Mouse (Mus musculus): Measurements from ENCODE around the gene Cul5. TPM values are rescaled to one million over a fixed set of nuclear protein-coding genes. Genes with fewer than 3 reads are reported as not detected.

The Cul5 gene
- polyA plus RNA-seq, 1 experiment, result 12.2 TPM

DNA sequence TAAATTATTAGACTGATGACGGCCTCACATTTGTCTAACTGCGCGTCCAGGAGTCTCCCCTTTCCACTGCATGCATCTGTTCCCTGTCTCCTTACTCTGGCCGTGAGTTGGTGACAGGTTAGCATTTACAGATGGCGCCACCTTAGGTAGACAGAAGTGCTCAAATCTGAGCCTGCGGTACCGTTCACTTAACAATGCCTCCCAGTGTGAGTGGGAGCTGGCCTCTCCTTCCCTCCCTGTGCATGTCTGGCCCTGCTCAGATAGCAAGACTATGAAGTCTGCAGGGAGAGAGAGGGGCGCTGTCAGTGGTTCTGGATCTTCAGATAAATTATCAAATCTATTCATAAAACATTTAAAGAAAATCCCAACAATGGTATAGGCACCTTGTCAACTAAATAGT lies 54.6 kb downstream of the Cul5 start:
- no peak for TF ChIP-seq GATA1 (IDR thresholded peaks at IDR 0.05; ENCODE audit: low read length)

DNA sequence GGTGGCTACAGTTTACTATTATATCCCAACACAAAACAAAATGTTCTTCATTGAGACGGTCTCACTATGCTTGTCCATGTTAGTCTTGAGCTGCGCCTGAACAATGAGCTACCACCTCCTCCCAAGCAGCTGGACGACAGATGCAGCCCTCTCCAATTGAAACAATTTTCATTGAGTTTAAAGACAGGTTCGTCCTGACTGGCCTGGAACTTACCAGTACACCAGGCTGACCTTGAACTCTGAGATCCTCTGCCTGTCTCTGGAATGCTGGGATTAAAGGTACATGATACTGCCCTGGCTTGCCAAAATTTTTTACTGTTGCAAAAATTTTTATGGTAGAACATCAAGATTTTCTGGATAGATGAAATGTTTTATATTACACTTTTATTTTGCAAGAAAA lies 55.5 kb downstream of the Cul5 start:
- TF ChIP-seq GATA1 (IDR thresholded peaks at IDR 0.05; ENCODE audit: low read length), result no peak

DNA sequence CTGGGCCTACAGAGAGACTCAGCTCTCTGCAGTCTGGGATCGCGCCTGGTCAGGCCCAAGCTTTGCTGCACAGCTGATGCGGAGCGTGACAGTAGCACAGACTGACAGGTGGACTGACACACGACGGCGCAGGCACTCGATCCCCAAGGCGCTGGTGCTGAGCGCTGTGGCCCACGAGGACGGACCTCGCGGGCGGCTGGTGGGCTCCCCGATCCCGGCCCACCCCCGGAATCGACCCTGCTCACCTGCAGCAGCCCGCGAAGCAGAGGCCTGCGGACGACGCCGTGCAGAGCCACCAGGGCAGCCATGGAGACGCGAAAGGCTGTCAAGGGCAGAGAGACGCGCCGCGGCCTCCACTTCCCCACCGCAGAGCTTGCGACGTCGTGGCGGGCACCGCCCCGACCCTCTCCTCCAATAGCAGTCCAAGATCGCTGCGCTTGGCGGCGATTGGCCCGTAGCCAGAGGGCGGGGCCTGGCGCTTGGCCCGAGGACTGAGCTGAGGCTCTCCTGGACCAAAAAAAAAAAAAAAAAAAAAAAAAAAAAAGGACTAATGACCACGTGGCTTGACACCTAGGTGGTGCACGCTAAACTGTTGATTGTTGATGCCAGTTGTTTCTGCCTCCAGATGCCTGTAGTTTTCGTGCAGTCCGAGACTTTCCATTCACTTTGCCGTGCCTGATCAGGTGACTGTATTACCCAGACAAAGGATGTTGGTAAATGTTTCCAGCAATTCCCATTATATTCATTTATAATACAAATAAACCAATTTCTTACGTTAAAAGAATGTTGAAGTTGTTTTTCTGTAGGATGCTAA lies 59.6 kb downstream of the Cul5 start, which contains the start of gene Acat1:
Gene Acat1, minus strand, starts transcription at position 415 of the 814 bp plus-strand sequence.
- no peak for TF ChIP-seq GATA1 (IDR thresholded peaks at IDR 0.05; ENCODE audit: low read length)

DNA sequence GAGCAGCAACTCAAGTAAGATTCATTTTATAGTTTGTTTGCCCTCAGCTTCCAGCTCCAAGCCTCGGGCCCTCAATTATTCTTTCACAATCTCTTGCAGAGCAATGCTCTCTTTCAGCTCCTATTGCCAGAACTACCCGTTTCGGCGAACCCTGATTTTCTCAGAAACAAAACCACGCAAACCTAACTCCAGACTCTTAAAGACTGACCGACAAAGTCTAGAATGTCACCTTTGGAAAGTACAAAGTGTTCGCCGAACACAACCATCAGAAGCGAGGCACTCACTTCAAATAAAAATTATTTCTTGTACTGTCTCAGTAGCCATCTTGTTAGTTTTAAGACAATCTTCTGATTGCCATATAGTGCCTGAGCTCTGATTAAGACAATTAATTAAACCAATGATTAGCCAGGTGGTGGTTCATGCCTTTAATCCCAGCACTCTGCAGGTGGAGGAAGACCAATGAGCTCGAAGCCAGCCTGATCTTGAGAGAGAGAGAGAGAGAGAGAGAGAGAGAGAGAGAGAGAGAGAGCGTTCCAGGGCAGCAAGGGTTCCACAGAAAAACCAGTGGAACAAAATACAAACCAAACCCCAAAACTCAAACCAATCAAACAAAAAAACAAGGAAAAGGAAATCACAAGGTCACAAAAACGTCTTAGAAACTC lies 60.4 kb downstream of the Cul5 start:
- no peak for TF ChIP-seq GATA1 (IDR thresholded peaks at IDR 0.05; ENCODE audit: low read length)

DNA sequence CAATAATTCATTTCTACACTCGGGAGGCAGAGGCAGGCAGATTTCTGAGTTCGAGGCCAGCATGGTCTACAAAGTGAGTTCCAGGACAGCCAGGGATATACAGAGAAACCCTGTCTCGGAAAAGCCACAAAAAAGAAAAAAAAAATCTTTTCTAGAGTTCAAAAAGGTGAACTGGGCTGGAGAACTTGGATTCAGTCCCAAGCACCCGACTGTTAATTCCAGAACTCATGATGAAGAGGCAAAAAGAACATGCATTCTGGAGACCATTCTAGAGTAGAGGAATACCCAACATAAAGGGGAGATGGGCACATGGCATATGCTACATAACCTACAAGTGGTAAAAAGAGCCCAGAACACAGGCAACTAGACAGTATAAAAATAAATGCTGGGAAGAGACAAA lies 62.0 kb downstream of the Cul5 start:
- TF ChIP-seq GATA1 (IDR thresholded peaks at IDR 0.05; ENCODE audit: low read length), result no peak

DNA sequence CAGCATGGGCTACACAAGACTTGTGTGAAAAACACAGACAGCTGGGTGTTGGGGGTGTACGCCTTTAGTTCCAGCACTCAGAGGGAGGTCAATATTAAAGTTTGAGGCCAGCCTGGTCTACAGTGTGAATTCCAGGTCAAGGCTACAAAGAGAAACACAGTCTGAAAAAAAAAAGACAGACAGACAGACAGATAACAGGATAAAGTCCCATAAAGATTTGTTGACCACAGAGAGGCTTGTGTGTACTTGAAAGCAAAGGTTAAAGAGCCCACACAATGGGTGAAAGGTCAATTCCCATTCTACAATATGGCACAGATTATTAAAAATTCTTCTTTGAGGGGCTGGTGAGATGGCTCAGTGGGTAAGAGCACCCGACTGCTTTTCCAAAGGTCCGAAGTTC lies 62.6 kb downstream of the Cul5 start:
- TF ChIP-seq GATA1 (IDR thresholded peaks at IDR 0.05; ENCODE audit: low read length), result no peak

DNA sequence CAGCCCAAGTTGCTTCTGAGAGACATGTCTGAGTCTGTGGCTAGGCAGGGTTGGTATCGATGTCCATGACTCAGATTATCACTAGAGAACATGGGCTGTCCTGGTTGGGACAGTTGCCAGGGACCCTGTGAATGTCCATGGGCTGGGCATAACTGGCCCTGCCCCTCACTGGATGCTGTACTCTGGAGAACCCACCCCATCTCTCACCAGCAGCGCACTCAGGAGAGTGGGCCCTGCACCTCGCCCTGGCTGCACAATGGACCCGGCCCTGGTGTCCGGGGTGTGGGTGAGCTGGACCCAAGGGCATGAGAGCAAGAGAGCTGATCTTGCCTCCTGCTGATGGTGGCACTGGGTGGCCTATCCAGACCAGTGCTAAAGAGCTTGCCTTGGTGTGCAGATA lies 64.9 kb downstream of the Cul5 start:
- TF ChIP-seq GATA1 (IDR thresholded peaks at IDR 0.05; ENCODE audit: low read length), result no peak

DNA sequence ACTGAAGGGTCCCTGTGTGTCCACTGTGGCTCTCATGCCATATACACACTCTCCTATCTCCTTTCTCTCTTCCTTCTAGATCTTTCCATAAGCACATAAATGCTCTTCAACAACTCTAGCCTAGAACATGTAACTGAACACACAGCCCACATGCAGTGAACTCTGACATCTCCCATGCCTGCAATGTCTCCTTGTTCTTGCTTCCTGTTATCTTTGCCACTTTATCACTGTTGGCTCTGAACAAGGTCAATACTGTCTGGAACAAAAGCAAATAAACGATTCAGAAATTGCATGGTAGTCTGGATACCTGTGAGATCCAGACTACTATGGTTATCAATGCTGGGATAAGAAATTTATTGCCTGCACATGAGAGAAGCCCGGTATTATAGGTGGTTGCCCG lies 66.0 kb downstream of the Cul5 start:
- TF ChIP-seq GATA1 (IDR thresholded peaks at IDR 0.05; ENCODE audit: low read length), result no peak

DNA sequence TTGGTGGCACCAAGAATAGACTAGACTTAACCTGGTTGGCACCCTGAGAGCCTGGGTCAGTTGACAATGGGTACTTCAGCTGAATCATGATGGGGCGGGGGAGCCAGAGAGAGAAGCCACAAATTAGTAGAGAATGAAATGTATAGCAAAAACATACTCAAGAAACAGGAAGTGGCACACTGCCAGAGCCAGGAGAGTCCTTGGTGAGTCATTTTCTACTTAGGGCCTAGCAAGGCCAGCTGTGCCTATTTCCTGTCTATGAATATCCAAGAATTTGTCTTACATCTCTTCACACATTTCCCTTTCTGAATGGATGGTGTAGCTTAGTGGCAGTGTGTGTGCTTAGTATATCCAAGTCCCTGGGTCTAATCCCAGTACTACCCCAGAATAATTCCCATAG lies 66.4 kb downstream of the Cul5 start:
- TF ChIP-seq GATA1 (IDR thresholded peaks at IDR 0.05; ENCODE audit: low read length), result no peak

DNA sequence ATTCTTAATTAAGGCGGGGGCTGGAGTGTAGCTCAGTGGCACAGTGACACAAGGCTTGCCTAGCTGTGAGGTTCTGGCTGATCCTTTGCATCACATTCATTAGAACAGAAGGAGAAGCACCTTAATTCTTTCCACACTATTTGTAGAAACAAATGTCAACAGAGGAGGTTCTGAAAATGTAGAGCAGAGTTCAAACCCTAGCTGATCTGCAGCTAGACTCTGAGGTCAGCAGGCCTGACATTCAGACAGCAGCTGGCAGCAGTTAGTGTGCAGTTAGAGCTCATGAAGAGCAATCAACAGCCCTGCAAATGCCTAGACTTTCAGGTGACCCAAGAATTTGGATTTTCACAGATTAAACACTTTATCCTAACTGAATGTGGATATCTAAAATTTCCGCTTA lies 68.3 kb downstream of the Cul5 start:
- no peak for TF ChIP-seq GATA1 (IDR thresholded peaks at IDR 0.05; ENCODE audit: low read length)

DNA sequence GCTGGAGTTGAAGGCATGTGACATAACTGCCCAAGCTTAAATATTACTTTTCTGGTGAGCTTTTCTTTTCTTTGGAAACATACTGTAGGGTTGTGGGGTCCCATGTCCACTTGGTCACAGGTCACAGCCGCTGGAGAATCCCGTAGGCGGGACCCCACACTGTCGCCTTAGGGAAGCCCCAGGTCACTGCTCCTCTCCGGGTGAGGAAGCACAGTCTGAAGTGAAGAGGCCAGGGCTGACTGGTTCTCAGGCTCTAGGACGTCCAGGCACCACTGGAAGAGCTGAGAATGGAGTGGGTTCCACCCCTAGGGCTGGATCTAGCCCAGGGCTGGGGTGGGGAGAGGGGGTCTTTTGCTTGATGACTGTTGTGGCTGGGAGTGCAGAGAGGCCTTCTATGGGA lies 71.2 kb downstream of the Cul5 start:
- no peak for TF ChIP-seq GATA1 (IDR thresholded peaks at IDR 0.05; ENCODE audit: low read length)

DNA sequence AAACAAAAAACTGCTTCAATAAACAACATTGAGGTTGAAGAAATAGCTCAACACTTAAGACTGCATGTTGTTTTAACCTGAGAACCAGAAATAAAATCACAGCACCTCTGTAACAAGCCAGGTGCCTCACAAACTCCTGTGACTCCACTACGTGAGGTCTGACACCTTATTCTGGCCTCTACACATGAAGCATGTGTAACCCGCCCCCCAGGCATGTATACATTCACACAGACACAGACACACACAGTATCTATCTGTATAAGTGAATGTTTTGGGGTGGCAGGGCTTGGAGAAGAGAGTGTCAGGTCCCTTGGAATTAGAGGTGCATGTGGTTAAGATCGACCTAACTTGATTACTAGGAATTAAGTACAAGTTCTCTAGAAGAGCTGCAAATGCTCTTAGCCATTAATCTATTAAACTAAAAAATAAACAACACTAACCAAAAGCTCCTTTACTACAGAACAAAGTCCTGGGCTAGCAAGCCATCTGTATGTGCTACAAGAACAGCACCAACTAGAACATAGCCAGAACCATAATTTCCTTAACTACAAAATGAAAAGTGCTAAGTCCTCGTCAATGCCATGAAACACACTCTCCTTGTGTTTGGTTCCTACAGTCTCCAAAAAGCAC lies 72.7 kb downstream of the Cul5 start:
- TF ChIP-seq GATA1 (IDR thresholded peaks at IDR 0.05; ENCODE audit: low read length), result no peak

DNA sequence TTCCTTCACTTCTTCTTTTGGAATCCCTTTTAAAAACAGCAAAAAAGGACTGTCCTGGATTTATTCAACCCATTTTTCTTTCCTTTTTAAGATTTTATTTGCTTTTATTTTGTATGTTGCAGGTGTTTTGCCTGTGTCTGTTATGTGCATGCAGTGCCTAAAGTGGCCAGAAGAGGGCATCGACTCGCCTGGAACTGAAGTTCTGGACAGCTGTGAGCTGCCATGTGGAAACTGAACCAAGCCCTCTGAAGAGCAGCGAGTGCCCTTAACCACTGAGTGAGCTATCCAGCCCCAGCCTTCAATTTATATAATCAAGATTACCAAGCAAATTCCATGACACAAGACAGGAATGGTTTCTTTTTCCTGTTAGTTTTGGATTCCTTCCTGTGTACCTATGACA lies 75.0 kb downstream of the Cul5 start:
- TF ChIP-seq GATA1 (IDR thresholded peaks at IDR 0.05; ENCODE audit: low read length), result no peak

DNA sequence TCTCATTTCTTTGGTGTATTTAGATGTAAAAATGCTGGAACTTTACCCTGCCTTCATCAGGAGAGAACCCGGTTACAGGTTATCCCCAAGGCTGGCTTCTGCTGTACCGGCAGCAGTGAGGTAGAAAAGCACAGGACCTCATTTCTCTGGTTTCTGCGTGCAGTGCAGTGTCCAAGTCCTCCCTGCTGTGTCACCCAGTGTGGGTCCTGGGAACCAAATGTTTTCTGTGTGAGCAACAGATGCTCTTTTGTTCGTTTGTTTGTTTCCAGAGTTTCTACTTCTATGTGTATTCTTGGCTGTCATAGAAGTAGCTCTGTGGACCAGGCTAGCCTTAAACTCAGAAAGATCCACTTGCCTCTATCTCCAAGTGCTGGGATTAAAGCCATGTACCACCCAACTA lies 87.9 kb downstream of the Cul5 start:
- no peak for TF ChIP-seq GATA1 (IDR thresholded peaks at IDR 0.05; ENCODE audit: low read length)

DNA sequence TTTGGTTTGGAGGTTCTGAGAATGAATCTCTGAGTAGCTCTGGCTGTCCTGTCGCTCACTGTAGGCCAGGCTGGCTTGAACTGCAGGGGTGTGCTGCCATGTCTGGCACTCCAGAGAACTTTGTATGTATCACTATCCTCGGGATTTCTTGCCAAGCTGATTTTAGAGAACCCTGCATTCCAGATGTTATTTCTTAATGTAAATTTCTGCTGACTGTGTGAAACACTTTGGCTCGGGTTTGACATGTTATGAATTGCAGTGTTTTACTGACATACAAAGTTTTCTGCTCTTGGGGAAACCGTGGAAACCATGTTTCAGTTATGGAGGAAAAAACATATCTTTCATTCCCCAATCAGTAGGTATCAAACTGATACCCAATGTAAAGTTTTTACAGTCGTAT lies 94.1 kb downstream of the Cul5 start:
- TF ChIP-seq GATA1 (IDR thresholded peaks at IDR 0.05; ENCODE audit: low read length), result no peak

DNA sequence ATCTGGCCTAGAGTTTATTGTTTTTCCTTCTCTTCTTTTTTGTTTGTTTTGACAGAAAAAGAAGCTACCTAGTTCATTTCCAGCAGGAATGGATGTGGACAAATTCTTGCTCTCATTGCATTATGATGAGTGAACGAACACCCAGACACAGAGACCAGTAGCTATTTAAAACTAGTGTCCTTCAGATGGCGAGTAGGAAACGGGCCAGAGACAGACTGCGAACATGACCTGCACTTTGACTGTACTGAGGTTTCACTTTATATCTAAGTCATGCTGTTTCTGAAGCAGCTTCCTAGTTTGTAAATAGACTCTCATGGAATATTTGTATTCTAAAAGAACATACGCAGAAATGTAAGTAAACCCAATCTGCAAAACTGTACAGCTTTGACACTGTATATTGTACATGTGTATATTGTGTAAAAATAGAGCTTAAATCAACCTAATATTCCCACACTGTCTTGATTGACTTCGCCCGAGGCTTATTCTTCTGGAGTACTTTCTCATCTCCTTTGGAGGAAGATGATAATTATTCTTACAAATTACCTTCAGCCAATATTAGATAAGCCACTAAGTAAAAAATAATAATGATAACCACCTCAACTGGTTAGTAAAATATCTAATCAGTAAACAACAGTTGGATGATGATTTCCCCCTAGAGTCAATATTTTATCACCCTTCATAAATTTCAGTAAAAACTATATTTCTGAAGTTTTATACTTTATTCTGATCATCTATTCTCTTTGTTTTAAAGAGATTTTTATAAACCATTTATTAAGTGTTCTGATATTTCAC lies 97.1 kb downstream of the Cul5 start:
- TF ChIP-seq GATA1 (IDR thresholded peaks at IDR 0.05; ENCODE audit: low read length), result no peak

Data from G1E-ER4 (cell line).